Mouse (Mus musculus) midbrain, postnatal 0 days (tissue): ENCODE data around the gene Tyrp1. TPM values are rescaled to one million over a fixed set of nuclear protein-coding genes. Genes with fewer than 3 reads are reported as not detected.

Experiments
- ATAC-seq: fragments of 200-750 bp; cut with Nextera tagmentation; 2 replicates; pipeline ENCODE4 v1.8.0; 2017; ENCODE audit warnings: moderate number of reproducible peaks, mild to moderate bottlenecking, moderate TSS enrichment, moderate library complexity; ENCODE audit not compliant: low FRiP score
- DNase-seq: peaks from one replicate; pipeline ENCODE4 v3.0.0-alpha.2; 2015; ENCODE audit warnings: low spot score
- H3K27ac ChIP-seq: fragments of 300-500 bp; sonication (generic); 2 replicates; pipeline ENCODE4 v1.5.1; 2014; ENCODE audit warnings: low read depth, mild to moderate bottlenecking, low read length, mixed read lengths
- H3K27me3 ChIP-seq: fragments of 300-500 bp; sonication (generic); 2 replicates; pipeline ENCODE4 v1.6.1; 2014; ENCODE audit warnings: low read length, control low read depth, mixed read lengths; ENCODE audit not compliant: insufficient read depth
- H3K36me3 ChIP-seq: fragments of 300-500 bp; sonication (generic); 2 replicates; pipeline ENCODE4 v1.6.1; 2014; ENCODE audit warnings: low read length, control low read depth, mixed read lengths; ENCODE audit not compliant: insufficient read depth
- H3K4me1 ChIP-seq: fragments of 300-500 bp; sonication (generic); 2 replicates; pipeline ENCODE4 v1.6.1; 2014; ENCODE audit warnings: mild to moderate bottlenecking, control low read depth, antibody characterized with exemption, low read length, mixed read lengths; ENCODE audit not compliant: insufficient read depth
- H3K4me2 ChIP-seq: fragments of 300-500 bp; sonication (generic); 2 replicates; pipeline ENCODE4 v1.6.1; 2014; ENCODE audit warnings: low read depth, mild to moderate bottlenecking, low read length, mixed read lengths; ENCODE audit not compliant: poor library complexity, severe bottlenecking
- H3K4me3 ChIP-seq: fragments of 300-500 bp; sonication (generic); 2 replicates; pipeline ENCODE4 v1.5.1; 2014; ENCODE audit warnings: low read depth, mild to moderate bottlenecking, low read length, moderate library complexity
- H3K9ac ChIP-seq: fragments of 300-500 bp; sonication (generic); replicated peaks from 2 replicates; pipeline ENCODE4 v1.6.1; 2014; ENCODE audit warnings: mild to moderate bottlenecking, low read length, moderate library complexity, mixed read lengths; ENCODE audit not compliant: poor library complexity, severe bottlenecking
- H3K9me3 ChIP-seq: fragments of 300-500 bp; sonication (generic); 2 replicates; pipeline ENCODE4 v1.6.1; 2016; ENCODE audit warnings: low read length, control low read depth
- CTCF ChIP-seq: IDR thresholded peaks from 2 replicates; pipeline ENCODE4 v1.5.1; 2016; ENCODE audit warnings: antibody characterized with exemption, mild to moderate bottlenecking
- WGBS: fragments of 180-500 bp; shearing (Covaris S2); extraction: QIAGEN DNeasy Blood & Tissue Kit; methylation state at CpG from one replicate; pipeline ENCODE4 v1.1.7; 2014; 5-methylcytosine and 5-hydroxymethylcytosine counted together
- polyA plus RNA-seq: library from polyadenylated mRNA; unstranded; fragments of >200 nt; fragmentation: Nextera tagmentation; extraction: Ambion mirVana; gene quantifications from 2 replicates; pipeline ENCODE4 v1.2.1, GENCODE M21; 2015
- total RNA-seq: library from RNA; depleted of rRNA; stranded (reverse); fragments of >200 nt; gene quantifications from 2 replicates; pipeline ENCODE4 v1.2.3, GENCODE M21; 2014

Tyrp1 gene
- total and polyA plus RNA-seq, 2 experiments from 2014 or later = 0.17 to 1.2 TPM

DNA sequence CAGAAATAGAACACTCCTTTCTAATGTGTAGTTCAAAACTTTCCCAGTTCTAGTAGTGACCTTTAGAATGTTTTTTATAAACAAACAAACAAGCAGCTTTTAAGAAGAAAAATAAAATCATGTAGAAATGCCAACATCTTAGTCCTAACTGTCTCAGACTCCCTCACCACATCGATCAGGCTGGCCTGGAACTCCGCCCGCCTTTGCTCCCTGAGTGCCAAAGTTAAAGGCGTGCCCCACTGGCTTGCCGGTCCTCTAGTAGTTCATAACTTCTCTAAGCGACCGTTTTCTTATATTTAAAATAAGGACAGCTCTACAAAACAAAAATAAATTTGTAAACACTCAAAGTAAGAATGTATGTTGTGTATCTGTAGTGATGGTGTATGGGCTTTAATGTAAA is 30.0 kb downstream of the Tyrp1 start:
- Histone ChIP-seq H3K4me3 (no peak overlapping the region), H3K4me1 (no peaks in the 10 kb centered on the region), H3K9me3 (no peaks in the 10 kb centered on the region), H3K36me3 (no peaks in the 10 kb centered on the region), H3K27ac (no peak overlapping the region), H3K27me3 (no peaks in the 10 kb centered on the region), H3K4me2 (no peak overlapping the region), H3K9ac (no peak overlapping the region)
- no peak for TF ChIP-seq CTCF
- DNase-seq = no peak
- no peak for ATAC-seq
- WGBS = 66% methylated on average over 7 of the region's 7 CpGs

DNA sequence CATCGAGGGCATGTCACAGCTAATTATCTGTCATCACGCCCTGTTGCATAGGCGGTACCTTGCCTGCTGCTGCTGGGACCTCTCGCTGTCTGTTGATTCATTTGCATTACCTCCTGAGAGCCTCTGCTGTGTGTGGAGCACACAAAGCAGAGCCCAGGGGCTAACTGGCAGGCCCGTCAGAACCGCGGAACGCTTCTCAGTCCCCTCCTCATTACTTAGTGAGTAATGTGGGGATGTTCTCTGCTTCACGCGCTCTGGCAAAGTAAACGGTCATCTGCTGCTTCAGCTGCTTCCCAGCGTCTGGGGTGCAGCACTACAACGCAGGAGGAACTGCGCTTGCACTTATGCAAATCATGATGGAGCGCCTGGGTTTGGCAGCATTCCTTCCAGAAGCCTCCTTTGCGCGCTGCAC is 30.6 kb downstream of the Tyrp1 start:
- peak; percentile 14; the same call in 1 of the 2 replicates for TF ChIP-seq CTCF
- Histone ChIP-seq H3K36me3 (no peaks in the 10 kb centered on the region), H3K9me3 (no peaks in the 10 kb centered on the region), H3K4me2 (peak overlapping the region; percentile 69), H3K4me1 (no peaks in the 10 kb centered on the region), H3K9ac (peak overlapping the region; percentile 20), H3K4me3 (peak overlapping the region; percentile 37), H3K27me3 (no peaks in the 10 kb centered on the region), H3K27ac (no peak overlapping the region)
- ATAC-seq (peak; percentile 71), DNase-seq (peak; percentile 90)
- under 1% methylated on average over 17 of the region's 17 CpGs for WGBS

DNA sequence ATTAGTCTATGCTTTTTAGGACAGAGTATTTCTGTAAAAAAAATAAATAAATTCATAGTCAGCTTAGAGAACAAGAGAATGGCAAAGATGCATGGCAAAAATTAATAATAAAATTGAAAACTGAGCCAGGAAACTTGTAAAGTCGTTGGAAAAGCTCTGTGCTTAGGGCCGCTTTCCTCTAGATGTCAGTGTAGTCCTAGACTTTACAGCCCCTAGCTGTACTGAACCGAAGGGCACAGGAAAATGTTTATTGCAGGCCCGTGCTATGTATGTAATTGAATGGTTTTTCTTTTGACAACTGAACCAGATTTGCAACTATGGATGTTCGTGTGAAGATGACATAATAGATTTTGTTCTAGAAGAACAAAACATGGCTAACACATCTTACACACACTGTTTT is 32.1 kb downstream of the Tyrp1 start:
- Histone ChIP-seq H3K27me3 (no peaks in the 10 kb centered on the region), H3K9me3 (no peaks in the 10 kb centered on the region), H3K27ac (no peak overlapping the region), H3K4me3 (no peak overlapping the region), H3K36me3 (no peaks in the 10 kb centered on the region), H3K4me2 (no peak overlapping the region), H3K9ac (no peak overlapping the region), H3K4me1 (no peaks in the 10 kb centered on the region)
- TF ChIP-seq CTCF = peak; percentile 87
- DNase-seq = peak; percentile 80
- ATAC-seq = peak; percentile 82; the same call in 1 of the 2 replicates
- WGBS = 14% methylated on average over 5 of the region's 5 CpGs

DNA sequence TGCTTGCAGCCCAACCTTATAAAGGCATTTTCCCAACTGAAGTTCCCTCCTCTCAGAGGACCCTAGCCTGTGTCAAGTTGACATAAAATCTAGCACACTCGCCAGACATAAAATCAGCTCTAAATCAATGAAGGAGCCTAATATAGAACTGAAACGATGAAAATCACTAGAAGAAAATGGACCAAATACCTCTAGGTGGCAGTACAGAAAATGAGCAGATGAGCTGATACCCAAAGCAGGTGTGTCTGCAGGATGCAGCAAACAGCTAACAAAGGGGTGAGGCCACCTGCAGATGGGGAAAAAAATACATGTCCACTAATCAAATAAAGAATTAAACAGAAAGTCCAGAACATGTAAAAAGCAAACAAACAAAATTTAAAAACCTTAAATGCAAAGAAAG is 35.7 kb downstream of the Tyrp1 start:
- no peak overlapping the region for H3K9ac ChIP-seq
- no peaks in the 10 kb centered on the region for H3K9me3 ChIP-seq
- no peak overlapping the region for H3K4me3 ChIP-seq
- H3K4me2 ChIP-seq = no peak overlapping the region
- 55% methylated on average over 2 of the region's 2 CpGs for WGBS
- DNase-seq (peak; percentile 15), ATAC-seq (no peak)
- no peak overlapping the region for H3K27ac ChIP-seq
- H3K27me3 ChIP-seq = no peaks in the 10 kb centered on the region
- H3K4me1 ChIP-seq = no peaks in the 10 kb centered on the region
- H3K36me3 ChIP-seq = no peaks in the 10 kb centered on the region
- TF ChIP-seq CTCF = peak; percentile 56

DNA sequence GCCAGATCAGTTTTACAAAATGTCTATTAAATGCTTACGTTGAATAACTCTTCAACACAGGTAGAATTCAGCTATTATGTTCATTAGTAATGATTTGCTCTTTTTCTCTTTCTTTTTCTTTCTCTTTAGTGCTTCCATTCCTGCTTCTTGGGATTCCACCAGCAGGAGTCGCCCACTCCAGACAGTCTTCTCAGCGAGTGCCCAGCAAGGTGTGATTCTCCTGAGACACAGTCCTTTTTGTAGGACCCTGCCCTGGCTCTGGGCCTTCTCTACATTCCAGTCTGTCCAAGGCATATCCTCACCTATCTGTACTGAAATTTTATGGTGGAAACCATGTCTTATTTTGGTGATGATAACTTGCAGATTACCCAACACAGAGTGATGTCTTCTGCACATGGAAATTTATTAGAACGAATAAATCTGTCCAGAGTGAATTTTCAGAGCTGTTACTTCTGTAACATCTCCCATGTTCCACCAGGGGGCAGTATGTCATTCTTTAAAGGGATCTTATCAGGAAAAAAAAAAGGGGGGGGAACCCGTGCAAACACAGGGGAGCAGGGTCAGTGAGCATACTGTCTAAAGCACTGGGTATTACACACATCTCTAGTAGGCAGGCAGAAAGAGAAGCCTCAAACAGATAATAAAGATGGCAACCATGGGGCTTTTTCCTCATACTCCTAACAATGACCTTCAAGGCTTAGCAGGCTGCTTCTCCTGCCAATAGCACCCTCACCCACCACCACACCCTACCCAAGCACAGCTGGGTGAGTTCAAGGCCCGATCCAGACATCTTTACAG is 39.1 kb downstream of the Tyrp1 start:
- ATAC-seq (no peak), DNase-seq (peak; percentile 78)
- 36% methylated on average over 6 of the region's 6 CpGs for WGBS
- H3K27me3 ChIP-seq = no peaks in the 10 kb centered on the region
- H3K9me3 ChIP-seq = no peaks in the 10 kb centered on the region
- H3K9ac ChIP-seq = no peak overlapping the region
- no peak overlapping the region for H3K4me2 ChIP-seq
- H3K27ac ChIP-seq = no peak overlapping the region
- H3K36me3 ChIP-seq = no peaks in the 10 kb centered on the region
- peak; percentile 74 for TF ChIP-seq CTCF
- no peak overlapping the region for H3K4me3 ChIP-seq
- H3K4me1 ChIP-seq = no peaks in the 10 kb centered on the region

DNA sequence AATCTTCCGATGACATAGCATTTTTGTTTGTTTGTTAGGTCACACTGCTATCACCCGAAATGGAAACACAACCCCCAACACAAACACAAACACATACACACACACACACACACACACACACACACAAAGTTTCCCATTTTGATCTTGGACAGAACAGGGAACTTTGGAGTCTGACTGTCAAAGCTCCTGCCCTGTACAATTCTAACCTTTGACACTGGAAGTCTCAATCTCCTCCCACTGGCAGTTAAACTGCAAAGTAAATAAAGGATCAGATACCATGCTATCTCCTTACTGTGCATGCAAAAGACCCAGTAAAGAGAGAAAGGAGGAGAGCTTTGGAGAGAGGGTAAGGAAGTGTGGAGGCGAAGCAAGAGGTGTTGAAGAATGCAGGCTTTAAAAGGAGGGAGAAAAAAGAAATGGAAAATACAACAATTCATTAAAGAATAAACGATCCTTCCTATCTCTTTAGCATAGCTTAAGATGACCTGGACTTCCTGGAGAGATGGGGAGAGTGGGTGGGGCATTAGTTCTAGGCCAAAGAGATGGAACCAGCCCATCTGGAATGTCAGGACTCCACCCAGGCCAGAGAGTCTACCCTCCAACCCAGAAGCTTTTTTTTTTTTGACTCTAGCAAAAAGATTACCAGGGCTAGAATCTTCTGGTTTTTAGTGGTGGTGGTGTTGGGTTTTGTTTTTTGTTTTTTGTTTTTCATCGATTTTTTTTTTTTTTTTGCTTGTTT is 40.4 kb downstream of the Tyrp1 start:
- Histone ChIP-seq H3K9me3 (no peaks in the 10 kb centered on the region), H3K4me1 (no peaks in the 10 kb centered on the region), H3K4me3 (no peak overlapping the region), H3K27ac (no peak overlapping the region), H3K9ac (no peak overlapping the region), H3K36me3 (no peaks in the 10 kb centered on the region), H3K4me2 (no peak overlapping the region), H3K27me3 (no peaks in the 10 kb centered on the region)
- 71% methylated on average over 5 of the region's 5 CpGs for WGBS
- ATAC-seq (no peak), DNase-seq (no peak)
- TF ChIP-seq CTCF = no peak
